Mouse (Mus musculus) left cerebral cortex, postnatal 36 days (tissue): ENCODE results near the gene Fahd1. TPM values are rescaled to one million over a fixed set of nuclear protein-coding genes. Genes with fewer than 3 reads are reported as not detected.

ENCODE experiments used
- DNase-seq, 2 experiments: peaks; one replicate each; pipeline ENCODE4 v3.0.0; 2021 to 2022; ENCODE audit warnings: low spot score in 2 of 2, mixed read lengths in 1 of 2
- intact Hi-C: fragments of 180-260 bp; cut with DNase I; formaldehyde crosslinking; loops from one replicate; pipeline ENCODE4 v1.15.1; 2025
- total RNA-seq, 2 experiments: library from RNA; stranded (reverse); gene quantifications; 2 replicates each; pipeline ENCODE4 v1.2.3; 2021

Gene Fahd1
- total RNA-seq = 10 to 100 TPM; 18.0 to 20.5 TPM

DNA sequence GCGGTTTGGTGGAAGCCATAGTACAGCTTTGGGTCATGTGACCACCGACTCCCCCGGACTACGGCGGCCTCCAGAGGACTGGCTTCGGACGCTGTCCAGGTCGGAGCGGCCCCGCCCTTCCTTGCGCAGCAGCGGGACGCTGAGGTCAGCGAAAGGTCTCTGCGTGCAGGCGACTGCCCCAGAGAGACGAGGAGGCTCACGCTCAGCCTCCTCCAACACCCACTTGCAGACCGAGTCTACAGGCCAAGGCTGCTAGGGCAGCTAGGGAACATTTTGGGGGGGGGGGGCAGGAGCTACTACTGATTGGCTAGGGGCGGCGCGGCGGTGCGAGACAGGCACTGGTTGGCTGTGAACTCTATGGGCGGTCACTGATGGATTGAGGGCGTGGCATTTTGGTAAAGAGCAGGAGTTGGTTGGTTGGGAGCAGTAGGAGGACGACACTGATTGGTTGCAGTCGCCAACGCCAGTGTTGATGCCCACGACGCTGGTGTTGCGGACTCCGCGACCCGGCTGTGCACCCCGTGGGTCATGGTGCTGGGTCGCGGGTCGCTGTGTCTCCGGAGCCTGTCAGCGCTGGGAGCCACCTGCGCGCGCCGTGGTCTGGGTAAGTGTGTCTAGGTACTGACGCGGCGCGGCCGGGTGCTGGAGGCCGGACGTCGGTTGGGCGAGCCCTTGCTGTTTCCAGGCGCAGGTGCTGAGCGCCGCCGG is at the start of gene Fahd1:
Gene Fahd1 (minus strand): TSS at position 300 of the 708 bp plus-strand sequence.
- intact Hi-C loops = loop anchor here (2.0 kb wide), 1 partner anchor 37 kb away; the partner anchor contains the start of genes Nubp2 and Spsb3
- DNase-seq = peak; percentile 97 to 98

DNA sequence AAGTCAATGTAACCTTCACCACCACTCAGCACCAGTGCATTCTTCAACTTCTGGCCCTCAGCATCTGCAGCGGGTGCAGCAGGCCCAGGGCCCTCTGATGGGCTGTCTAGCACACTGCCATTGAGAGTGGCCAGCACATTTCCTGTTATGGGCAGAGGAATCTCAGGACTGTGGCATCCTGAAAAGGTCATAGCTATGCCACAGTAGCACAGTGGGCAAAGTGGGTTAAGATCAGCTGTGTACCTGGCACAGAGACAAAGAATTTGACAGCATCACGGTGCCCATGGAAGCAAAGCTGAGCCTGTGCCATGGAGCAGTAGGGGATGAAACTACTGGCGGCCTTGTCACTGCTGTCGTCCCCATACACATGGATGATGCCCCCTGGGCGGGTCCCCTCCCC is 49.0 kb upstream of the Fahd1 start:
- DNase-seq = no peak
- intact Hi-C loops = no loop called here

DNA sequence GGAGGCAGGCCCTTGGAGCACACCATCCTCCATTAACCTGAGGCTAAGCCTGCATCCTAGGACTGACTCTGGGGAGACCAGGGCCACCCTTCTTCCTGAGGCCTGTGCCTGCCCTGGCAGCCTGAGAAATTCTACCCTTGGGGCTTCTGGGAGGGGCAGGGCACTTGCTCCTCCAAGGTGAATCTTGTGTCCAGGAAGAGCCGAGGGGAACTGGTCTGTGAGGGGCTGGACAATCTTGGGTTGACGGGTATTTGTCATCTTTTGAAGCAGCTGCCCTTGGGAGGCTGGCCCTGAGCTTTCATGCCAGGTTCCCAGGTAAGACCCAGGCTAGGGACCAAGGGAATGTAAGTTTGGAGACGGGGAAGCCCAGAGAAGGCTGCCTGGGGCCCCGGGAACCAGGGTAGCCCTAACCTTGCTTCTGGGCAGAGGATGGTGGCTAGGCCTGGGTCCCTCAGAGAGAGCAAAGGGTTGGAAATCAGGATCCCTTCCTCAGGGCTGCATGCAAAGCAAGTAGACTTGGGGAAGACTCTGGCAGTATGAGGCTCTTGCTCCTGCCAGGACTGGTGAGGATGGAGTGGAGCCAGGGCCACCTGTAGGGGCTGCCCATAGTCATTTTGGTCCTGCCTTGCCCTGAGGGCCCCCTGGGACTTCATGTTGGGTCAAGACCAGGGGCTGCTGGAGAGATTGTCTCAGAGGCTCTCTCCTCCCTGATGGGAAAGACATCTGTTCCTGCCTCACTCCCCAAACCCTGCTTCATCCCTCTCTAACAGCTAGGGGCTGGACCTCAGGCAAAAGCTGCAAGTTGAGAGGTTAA is 48.1 kb upstream of the Fahd1 start:
- intact Hi-C loops = no loop called here

DNA sequence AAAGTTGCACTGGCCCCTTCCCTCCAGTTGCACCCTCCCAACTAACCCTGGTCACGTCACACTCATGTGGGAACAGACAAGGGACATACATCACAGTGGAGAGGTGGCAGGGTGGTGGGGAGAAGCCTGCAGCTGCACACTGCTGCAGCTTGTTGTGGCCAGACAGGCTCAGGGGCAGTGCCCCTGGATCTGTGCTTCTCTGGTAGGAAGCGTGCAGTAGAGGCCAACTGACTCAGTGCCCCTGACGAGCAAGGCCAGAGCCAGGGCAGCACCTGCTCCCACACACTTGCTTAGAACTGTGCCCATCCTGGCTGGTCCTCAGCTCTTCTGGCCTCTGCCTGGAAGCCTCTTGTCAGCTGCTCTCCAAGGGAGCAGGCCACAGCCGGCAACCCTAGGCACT is 47.4 kb upstream of the Fahd1 start:
- peak in 1 of 2 experiments; percentile 15 for DNase-seq
- intact Hi-C loops = no loop called here

More for the DNA sequence above, 48.1 kb upstream of the Fahd1 start:
- DNase-seq = no peak

GRCm38 (mm10) chr17:24896993-24897269 is 46.8 kb upstream of the Fahd1 start:
- intact Hi-C loops = no loop called here
- no peak for DNase-seq

GRCm38 (mm10) chr17:24896241-24896992 is 46.3 kb upstream of the Fahd1 start, which contains the start of gene Nme3:
TSS of gene Nme3 (plus strand) at chr17:24896500.
- intact Hi-C loops = no loop called here
- peak; percentile 74 to 80 for DNase-seq

DNA sequence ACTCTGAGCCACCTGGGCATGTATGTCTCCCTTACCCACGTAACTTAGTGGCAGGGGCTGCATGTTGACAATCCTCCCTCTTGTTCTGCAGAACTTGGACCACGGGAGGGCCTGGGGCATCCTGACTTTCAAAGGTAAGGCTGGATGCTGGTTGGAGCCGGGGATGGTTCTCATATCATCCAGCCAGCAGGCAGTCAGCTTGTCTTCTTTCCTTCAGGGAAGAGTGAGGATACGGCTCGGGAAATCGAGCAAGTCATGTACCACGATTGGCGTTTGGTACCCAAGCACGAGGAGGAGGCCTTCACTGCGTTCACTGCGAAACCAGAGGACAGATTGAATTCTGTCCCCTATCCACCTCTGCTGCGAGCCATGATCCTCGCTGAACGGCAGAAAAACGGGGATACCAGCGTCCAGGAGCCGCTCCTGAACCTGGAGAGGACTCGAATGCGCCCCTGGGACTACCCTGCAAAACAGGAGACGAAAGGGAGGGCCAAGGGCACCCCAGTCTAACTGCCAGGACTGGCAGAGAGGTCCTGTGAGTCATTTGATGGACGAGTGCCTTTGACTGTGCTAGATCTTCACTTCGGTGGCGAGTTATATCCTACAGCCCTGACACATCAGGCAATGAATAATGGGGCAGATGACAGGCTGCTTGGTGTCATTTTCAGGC is 45.5 kb upstream of the Fahd1 start:
- intact Hi-C loops = no loop called here
- DNase-seq = no peak

DNA sequence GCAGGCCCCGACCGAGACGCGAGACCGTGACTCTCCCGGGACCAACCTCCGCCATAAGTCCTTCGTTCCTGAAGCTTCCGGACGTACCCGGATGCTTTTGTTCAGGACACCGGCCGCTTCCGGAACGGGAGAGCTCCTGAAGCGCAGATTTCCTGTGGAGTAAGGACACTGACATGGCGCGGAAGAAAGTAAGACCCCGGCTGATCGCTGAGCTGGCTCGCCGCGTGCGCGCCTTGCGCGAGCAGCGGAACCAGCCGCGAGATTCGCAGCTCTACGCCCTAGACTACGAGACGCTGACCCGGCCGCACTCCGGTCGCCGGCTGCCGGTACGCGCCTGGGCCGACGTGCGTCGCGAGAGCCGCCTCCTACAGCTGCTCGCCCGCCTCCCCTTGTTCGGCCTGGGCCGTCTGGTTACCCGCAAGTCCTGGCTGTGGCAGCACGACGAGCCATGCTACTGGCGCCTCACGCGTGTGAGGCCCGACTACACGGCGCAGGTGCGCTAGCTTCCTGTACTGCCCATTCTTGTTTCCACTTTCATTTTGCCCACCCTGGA is 44.9 kb upstream of the Fahd1 start, which contains the start of the genes Eme2 and Mrps34:
Gene Eme2 (minus strand): TSS at position 93 of the 553 bp plus-strand sequence.
Gene Mrps34 (plus strand): TSS at position 122 of the 553 bp plus-strand sequence.
- DNase-seq = peak; percentile 89
- intact Hi-C loops = no loop called here

- intact Hi-C loops = no loop called here
- DNase-seq = no peak
Observed at GRCm38 (mm10) chr17:24894061-24894994, 44.2 kb upstream of the Fahd1 start.

GRCm38 (mm10) chr17:24893276-24893675 is 43.1 kb upstream of the Fahd1 start:
- no peak for DNase-seq
- intact Hi-C loops = no loop called here

- DNase-seq = no peak
- intact Hi-C loops = no loop called here
Observed at GRCm38 (mm10) chr17:24892785-24893184, 42.6 kb upstream of the Fahd1 start.

DNA sequence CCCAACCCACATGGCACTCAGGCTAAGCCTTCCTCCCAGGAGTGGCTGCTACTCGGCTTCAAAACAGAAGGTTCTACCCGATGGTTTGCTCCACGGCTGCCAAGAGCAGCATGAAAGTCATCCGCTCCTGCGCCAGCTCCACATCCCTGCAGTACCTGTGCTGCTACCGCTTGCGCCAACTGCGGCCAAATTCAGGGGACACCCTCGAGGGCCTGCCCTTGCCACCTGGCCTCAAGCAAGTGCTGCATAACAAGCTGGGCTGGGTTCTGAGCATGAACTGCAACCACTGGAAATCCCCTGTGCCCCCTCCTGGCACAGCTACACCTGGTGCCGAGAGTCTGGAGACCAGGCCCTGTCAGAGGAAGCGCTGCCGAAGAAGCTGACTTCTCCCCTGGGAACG is 41.2 kb upstream of the Fahd1 start:
- intact Hi-C loops = no loop called here
- DNase-seq = no peak

DNA sequence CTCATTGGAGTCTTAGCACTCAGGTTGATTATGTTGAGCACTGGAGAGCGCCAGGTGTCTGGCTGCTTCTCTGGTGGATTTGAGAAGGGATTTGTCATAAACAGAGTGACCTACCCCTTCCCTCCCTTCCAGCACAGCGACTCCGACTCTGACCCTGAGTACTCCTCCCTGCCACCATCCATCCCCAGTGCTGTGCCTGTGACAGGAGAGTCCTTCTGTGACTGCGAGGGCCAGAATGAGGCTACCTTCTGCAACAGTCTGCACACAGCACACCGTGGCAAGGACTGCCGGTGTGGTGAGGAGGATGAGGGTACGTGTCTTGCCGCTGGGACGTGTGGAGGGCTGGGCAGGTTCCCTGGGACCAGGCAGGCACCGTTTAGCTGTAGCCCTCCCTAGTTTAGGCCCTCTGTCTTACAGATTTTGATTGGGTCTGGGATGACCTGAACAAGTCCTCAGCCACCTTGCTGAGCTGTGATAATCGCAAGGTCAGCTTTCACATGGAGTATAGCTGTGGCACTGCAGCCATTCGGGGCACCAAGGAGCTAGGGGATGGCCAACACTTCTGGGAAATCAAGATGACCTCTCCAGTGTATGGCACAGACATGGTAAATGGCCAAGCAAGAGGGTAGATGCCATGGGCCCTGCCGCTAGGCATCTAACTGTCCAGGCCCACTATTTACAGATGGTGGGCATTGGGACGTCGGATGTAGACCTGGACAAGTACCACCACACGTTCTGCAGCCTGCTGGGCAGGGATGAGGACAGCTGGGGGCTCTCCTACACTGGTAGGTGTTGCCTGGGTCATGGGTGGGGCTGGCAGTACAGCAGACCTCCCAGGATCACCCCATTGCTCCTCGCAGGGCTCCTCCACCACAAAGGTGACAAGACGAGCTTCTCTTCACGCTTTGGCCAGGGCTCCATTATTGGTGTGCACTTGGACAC is 40.3 kb upstream of the Fahd1 start:
- DNase-seq = peak in 1 of 2 experiments; percentile 13
- intact Hi-C loops = no loop called here

GRCm38 (mm10) chr17:24888862-24889261 is 38.7 kb upstream of the Fahd1 start:
- intact Hi-C loops = no loop called here
- no peak for DNase-seq

DNA sequence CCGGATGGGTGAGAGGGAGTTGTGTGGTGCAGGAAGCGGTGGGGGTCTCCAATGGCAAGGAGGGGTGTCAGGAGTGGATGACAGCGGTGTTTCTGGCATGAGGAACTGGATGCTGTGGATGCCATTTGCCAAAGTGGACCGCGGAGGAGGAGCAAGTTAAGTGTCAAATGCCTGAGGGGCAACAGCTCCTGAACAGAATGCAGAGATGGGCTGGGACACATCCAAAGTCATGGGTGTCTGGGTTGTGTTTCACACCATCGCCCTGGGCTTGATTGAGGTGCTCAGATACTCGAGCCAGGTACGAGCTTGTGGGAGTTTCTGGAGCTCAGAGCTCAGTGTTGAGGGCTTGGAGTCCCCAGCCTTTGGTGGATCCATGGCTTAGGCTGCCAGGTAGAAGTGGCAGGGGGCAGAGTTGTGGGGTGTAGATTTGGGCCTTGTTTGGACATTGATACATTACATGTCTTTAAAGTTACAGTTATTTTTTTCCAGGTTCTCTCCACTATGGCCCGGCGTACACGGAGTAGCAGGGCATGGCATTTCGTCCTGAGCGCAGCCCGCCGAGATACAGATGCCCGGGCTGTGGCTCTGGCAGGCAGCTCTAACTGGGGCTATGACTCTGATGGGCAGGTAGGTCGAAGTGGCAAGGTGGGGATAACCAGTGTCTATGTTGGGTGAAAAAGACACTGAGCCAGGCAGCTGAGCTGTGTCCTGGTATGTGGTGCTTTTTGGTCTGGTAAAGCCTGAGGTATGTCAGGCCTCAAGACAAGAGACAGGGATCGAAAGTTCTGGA is 37.3 kb upstream of the Fahd1 start:
- intact Hi-C loops = loop anchor here (2.0 kb wide), 1 partner anchor 37 kb away; the partner anchor contains the start of gene Fahd1

DNA sequence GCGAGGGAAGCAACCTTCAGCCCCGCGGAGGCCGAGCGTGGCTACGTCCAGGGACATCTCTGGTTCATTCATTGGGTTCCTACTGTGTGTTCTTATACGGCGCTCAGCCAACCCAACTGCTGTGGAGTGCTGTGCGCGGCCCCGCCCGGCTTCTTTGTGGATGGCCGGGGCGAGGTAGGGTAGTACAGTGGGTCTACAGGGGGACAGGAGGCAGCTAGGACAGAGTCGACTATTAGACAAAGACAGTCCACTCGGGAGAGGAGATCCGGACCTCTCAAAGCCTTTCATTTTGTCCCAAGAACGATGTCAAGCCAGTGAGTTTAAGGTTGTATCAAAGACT is 36.7 kb upstream of the Fahd1 start:
- DNase-seq = no peak
- intact Hi-C loops = loop anchor here (2.0 kb wide), 1 partner anchor 36 kb away; the partner anchor contains the start of gene Fahd1

More for the DNA sequence above, 37.3 kb upstream of the Fahd1 start:
- DNase-seq = no peak
